Mouse (Mus musculus): ENCODE measurements around the gene Gbp3. TPM values are rescaled to one million over a fixed set of nuclear protein-coding genes. Genes with fewer than 3 reads are reported as not detected.
"Not testable (repeated sequence)": the region's sequence is repeated elsewhere in the genome, so short reads cannot be mapped to it uniquely, and the experiment has no call there.

Gbp3 gene
- polyA plus RNA-seq, 1 experiment from 2014 or later, result 0.38 TPM

- DNase-seq (ENCODE audit: low spot score); H3K4me1 ChIP-seq (ENCODE audit: control insufficient read depth, insufficient read depth, low read length); H3K4me3 ChIP-seq (ENCODE audit: low read depth, low read length); H3K27me3 ChIP-seq (ENCODE audit: control insufficient read depth, insufficient read depth, low read length); ATAC-seq (replicated peaks; ENCODE audit: insufficient number of reproducible peaks, low FRiP score, low TSS enrichment, low read depth); H3K9me3 ChIP-seq (replicated peaks; ENCODE audit: control insufficient read depth, low read length); H3K4me2 ChIP-seq (ENCODE audit: low read depth, low read length); H3K27ac ChIP-seq (replicated peaks; ENCODE audit: low read depth, low read length); H3K36me3 ChIP-seq (replicated peaks; ENCODE audit: control insufficient read depth, insufficient read depth, low read depth, low read length); H3K9ac ChIP-seq (replicated peaks; ENCODE audit: low read length): not testable (repeated sequence)
- WGBS, result 74% methylated on average over 5 of the region's 5 CpGs
These were observed 7.7 kb downstream of the Gbp3 start for GRCm38 (mm10) chr3:142567490-142567889.

- DNase-seq (ENCODE audit: low spot score) (no peak), ATAC-seq (replicated peaks; ENCODE audit: insufficient number of reproducible peaks, low FRiP score, low TSS enrichment, low read depth) (no peak)
- WGBS, result 89% methylated on average over 4 of the region's 4 CpGs
- Histone ChIP-seq H3K4me1 (ENCODE audit: control insufficient read depth, insufficient read depth, low read length) (no peaks in the 10 kb centered on the region), H3K27ac (replicated peaks; ENCODE audit: low read depth, low read length) (no peak overlapping the region), H3K36me3 (replicated peaks; ENCODE audit: control insufficient read depth, insufficient read depth, low read depth, low read length) (no peaks in the 10 kb centered on the region), H3K4me3 (ENCODE audit: low read depth, low read length) (no peak overlapping the region), H3K27me3 (ENCODE audit: control insufficient read depth, insufficient read depth, low read length) (no peaks in the 10 kb centered on the region), H3K9ac (replicated peaks; ENCODE audit: low read length) (no peak overlapping the region), H3K9me3 (replicated peaks; ENCODE audit: control insufficient read depth, low read length) (no peaks in the 10 kb centered on the region), H3K4me2 (ENCODE audit: low read depth, low read length) (no peak overlapping the region)
These were observed 10.9 kb downstream of the Gbp3 start for GRCm38 (mm10) chr3:142570738-142571137.

- 80% methylated on average over 3 of the region's 3 CpGs for WGBS
- Histone ChIP-seq H3K4me3 (ENCODE audit: low read depth, low read length) (no peak overlapping the region), H3K36me3 (replicated peaks; ENCODE audit: control insufficient read depth, insufficient read depth, low read depth, low read length) (no peaks in the 10 kb centered on the region)
These were observed 17.3 kb downstream of the Gbp3 start for GRCm38 (mm10) chr3:142577108-142577507.

GRCm38 (mm10) chr3:142578342-142578741, 18.5 kb downstream of the Gbp3 start:
- ATAC-seq (replicated peaks; ENCODE audit: insufficient number of reproducible peaks, low FRiP score, low TSS enrichment, low read depth) (no peak), DNase-seq (ENCODE audit: low spot score) (no peak)
- Histone ChIP-seq H3K27me3 (ENCODE audit: control insufficient read depth, insufficient read depth, low read length) (no peaks in the 10 kb centered on the region), H3K4me3 (ENCODE audit: low read depth, low read length) (no peak overlapping the region), H3K27ac (replicated peaks; ENCODE audit: low read depth, low read length) (no peak overlapping the region), H3K4me2 (ENCODE audit: low read depth, low read length) (no peak overlapping the region), H3K9ac (replicated peaks; ENCODE audit: low read length) (no peak overlapping the region), H3K9me3 (replicated peaks; ENCODE audit: control insufficient read depth, low read length) (no peaks in the 10 kb centered on the region), H3K36me3 (replicated peaks; ENCODE audit: control insufficient read depth, insufficient read depth, low read depth, low read length) (no peaks in the 10 kb centered on the region), H3K4me1 (ENCODE audit: control insufficient read depth, insufficient read depth, low read length) (no peaks in the 10 kb centered on the region)
- WGBS, result 90% methylated on average over 4 of the region's 4 CpGs

More at GRCm38 (mm10) chr3:142577108-142577507, 17.3 kb downstream of the Gbp3 start:
- ATAC-seq (replicated peaks; ENCODE audit: insufficient number of reproducible peaks, low FRiP score, low TSS enrichment, low read depth), result no peak
- no peak overlapping the region for H3K4me2 ChIP-seq (ENCODE audit: low read depth, low read length)
- H3K9ac ChIP-seq (replicated peaks; ENCODE audit: low read length), result no peak overlapping the region
- DNase-seq (ENCODE audit: low spot score), result no peak
- no peak overlapping the region for H3K27ac ChIP-seq (replicated peaks; ENCODE audit: low read depth, low read length)
- H3K27me3 ChIP-seq (ENCODE audit: control insufficient read depth, insufficient read depth, low read length), result no peaks in the 10 kb centered on the region
- H3K4me1 ChIP-seq (ENCODE audit: control insufficient read depth, insufficient read depth, low read length), result no peaks in the 10 kb centered on the region
- no peaks in the 10 kb centered on the region for H3K9me3 ChIP-seq (replicated peaks; ENCODE audit: control insufficient read depth, low read length)

GRCm38 (mm10) chr3:142583067-142583466, 23.2 kb downstream of the Gbp3 start:
- Histone ChIP-seq H3K36me3 (replicated peaks; ENCODE audit: control insufficient read depth, insufficient read depth, low read depth, low read length) (no peaks in the 10 kb centered on the region), H3K4me2 (ENCODE audit: low read depth, low read length) (no peak overlapping the region), H3K4me3 (ENCODE audit: low read depth, low read length) (no peak overlapping the region), H3K9me3 (replicated peaks; ENCODE audit: control insufficient read depth, low read length) (no peaks in the 10 kb centered on the region), H3K9ac (replicated peaks; ENCODE audit: low read length) (no peak overlapping the region), H3K27me3 (ENCODE audit: control insufficient read depth, insufficient read depth, low read length) (no peaks in the 10 kb centered on the region), H3K4me1 (ENCODE audit: control insufficient read depth, insufficient read depth, low read length) (no peaks in the 10 kb centered on the region), H3K27ac (replicated peaks; ENCODE audit: low read depth, low read length) (no peak overlapping the region)
- ATAC-seq (replicated peaks; ENCODE audit: insufficient number of reproducible peaks, low FRiP score, low TSS enrichment, low read depth) (no peak), DNase-seq (ENCODE audit: low spot score) (no peak)
- 87% methylated on average over 4 of the region's 4 CpGs for WGBS

- Histone ChIP-seq H3K4me2 (ENCODE audit: low read depth, low read length) (no peak overlapping the region), H3K4me3 (ENCODE audit: low read depth, low read length) (no peak overlapping the region), H3K27ac (replicated peaks; ENCODE audit: low read depth, low read length) (no peak overlapping the region), H3K36me3 (replicated peaks; ENCODE audit: control insufficient read depth, insufficient read depth, low read depth, low read length) (no peaks in the 10 kb centered on the region), H3K4me1 (ENCODE audit: control insufficient read depth, insufficient read depth, low read length) (no peaks in the 10 kb centered on the region), H3K27me3 (ENCODE audit: control insufficient read depth, insufficient read depth, low read length) (no peaks in the 10 kb centered on the region), H3K9ac (replicated peaks; ENCODE audit: low read length) (no peak overlapping the region), H3K9me3 (replicated peaks; ENCODE audit: control insufficient read depth, low read length) (no peaks in the 10 kb centered on the region)
- no peak for ATAC-seq (replicated peaks; ENCODE audit: insufficient number of reproducible peaks, low FRiP score, low TSS enrichment, low read depth)
- DNase-seq (ENCODE audit: low spot score), result no peak
These were observed 27.6 kb downstream of the Gbp3 start for GRCm38 (mm10) chr3:142587386-142587785.

- Histone ChIP-seq H3K9me3 (replicated peaks; ENCODE audit: control insufficient read depth, low read length) (no peaks in the 10 kb centered on the region), H3K27ac (replicated peaks; ENCODE audit: low read depth, low read length) (no peak overlapping the region), H3K4me2 (ENCODE audit: low read depth, low read length) (no peak overlapping the region), H3K27me3 (ENCODE audit: control insufficient read depth, insufficient read depth, low read length) (no peaks in the 10 kb centered on the region), H3K4me1 (ENCODE audit: control insufficient read depth, insufficient read depth, low read length) (no peaks in the 10 kb centered on the region), H3K36me3 (replicated peaks; ENCODE audit: control insufficient read depth, insufficient read depth, low read depth, low read length) (no peaks in the 10 kb centered on the region), H3K9ac (replicated peaks; ENCODE audit: low read length) (no peak overlapping the region), H3K4me3 (ENCODE audit: low read depth, low read length) (no peak overlapping the region)
- DNase-seq (ENCODE audit: low spot score) (no peak), ATAC-seq (replicated peaks; ENCODE audit: insufficient number of reproducible peaks, low FRiP score, low TSS enrichment, low read depth) (no peak)
- WGBS, result 83% methylated on average over 2 of the region's 2 CpGs
These were observed 29.1 kb downstream of the Gbp3 start for GRCm38 (mm10) chr3:142588888-142589287.

- Histone ChIP-seq H3K4me3 (ENCODE audit: low read depth, low read length) (no peak overlapping the region), H3K27me3 (ENCODE audit: control insufficient read depth, insufficient read depth, low read length) (no peaks in the 10 kb centered on the region), H3K27ac (replicated peaks; ENCODE audit: low read depth, low read length) (no peak overlapping the region), H3K9ac (replicated peaks; ENCODE audit: low read length) (no peak overlapping the region), H3K4me1 (ENCODE audit: control insufficient read depth, insufficient read depth, low read length) (no peaks in the 10 kb centered on the region), H3K4me2 (ENCODE audit: low read depth, low read length) (no peak overlapping the region), H3K9me3 (replicated peaks; ENCODE audit: control insufficient read depth, low read length) (no peaks in the 10 kb centered on the region), H3K36me3 (replicated peaks; ENCODE audit: control insufficient read depth, insufficient read depth, low read depth, low read length) (no peaks in the 10 kb centered on the region)
- no peak for DNase-seq (ENCODE audit: low spot score)
- 84% methylated on average over 4 of the region's 4 CpGs for WGBS
- ATAC-seq (replicated peaks; ENCODE audit: insufficient number of reproducible peaks, low FRiP score, low TSS enrichment, low read depth), result no peak
These were observed 30.7 kb downstream of the Gbp3 start for GRCm38 (mm10) chr3:142590431-142591067.

All from embryonic facial prominence, embryonic 11.5 days (tissue).